ENCODE assay signal across 9 mouse cellular contexts in the genomic region with DNA sequence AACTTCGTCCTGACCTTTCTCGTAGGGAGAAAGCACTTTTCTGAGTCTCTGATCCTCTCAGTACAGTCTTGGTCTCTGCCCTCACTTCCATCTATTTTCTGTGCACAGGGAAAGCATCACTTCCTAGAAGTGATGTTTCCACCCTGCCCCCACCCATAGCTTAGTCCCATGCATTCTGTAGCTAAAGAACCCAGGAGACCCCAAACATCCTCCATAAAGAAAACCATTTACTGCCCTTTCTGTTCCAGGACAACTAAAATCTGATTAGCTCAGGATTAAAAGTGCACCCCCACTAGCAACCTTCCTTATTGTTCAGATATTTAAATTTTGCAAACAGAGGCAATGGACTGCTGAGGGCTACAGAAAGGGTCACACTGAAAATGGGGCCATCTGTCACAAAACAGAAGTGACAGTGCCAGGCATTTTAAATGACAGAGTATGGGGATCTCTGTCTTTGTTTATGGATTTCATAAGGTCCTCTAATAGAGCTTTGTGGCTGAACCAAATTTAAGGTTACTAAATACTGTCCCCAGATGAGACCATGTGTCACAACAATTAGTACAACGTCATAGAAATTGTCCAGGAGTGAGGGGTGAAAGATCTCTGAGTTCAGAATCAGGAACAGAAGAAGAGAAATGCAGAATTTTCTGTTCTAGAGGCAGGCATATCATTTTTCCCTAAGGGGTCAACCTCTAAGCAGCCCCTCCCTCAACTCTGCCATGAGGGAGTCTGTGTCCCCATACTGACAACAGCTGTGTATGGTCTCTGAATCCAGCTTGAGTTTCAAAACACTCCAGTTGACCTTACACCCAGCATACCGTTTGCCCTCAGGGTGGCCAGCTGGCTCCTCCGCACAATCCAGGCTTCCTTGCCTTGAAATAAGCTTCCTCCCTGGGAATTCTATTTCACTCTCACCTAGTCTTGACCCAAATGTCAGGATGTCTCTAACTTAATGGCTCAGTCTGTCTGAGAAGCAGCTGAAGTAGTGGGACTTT.
DNase-seq lines count a peak whose midpoint lies in the region; ATAC-seq and TF ChIP-seq lines count a peak whose summit lies in the region.
"Had no signal": no experiment of that assay in that cellular context is flagged by ENCODE, and none has a peak within 500 bp of the region (broad histone marks: within the 10 kb centered on the region; RNA-seq: fewer than 3 reads in every experiment).

No protein-coding gene starts in this region.

- 45% methylated on average over 5 of the region's 5 CpGs for WGBS in kidney, postnatal 0 days

- H3K27me3 ChIP-seq in kidney, postnatal 0 days (ENCODE audit: insufficient read depth, low read length): no peaks in the 10 kb centered on the region
- H3K27me3 ChIP-seq in myocyte (ENCODE audit: control insufficient read depth, insufficient read depth, insufficient read length): no peaks in the 10 kb centered on the region

- ATAC-seq in kidney, postnatal 0 days (replicated peaks; ENCODE audit: low FRiP score, low read depth): peak; percentile 80

- intact Hi-C loops in left cerebral cortex, postnatal 25 days (cut with DNase I): no loop called here
- intact Hi-C loops in heart, postnatal 10 days (cut with DNase I): no loop called here

- no peaks in the 10 kb centered on the region for H3K4me1 ChIP-seq in kidney, postnatal 0 days (replicated peaks; ENCODE audit: insufficient read depth, low read length)

- no peak overlapping the region for H3K27ac ChIP-seq in kidney, postnatal 0 days

- no peak for TF ChIP-seq CTCF in kidney, postnatal 0 days (IDR thresholded peaks at IDR 0.05; ENCODE audit: low read depth)

- no peaks in the 10 kb centered on the region for H3K36me3 ChIP-seq in kidney, postnatal 0 days (ENCODE audit: insufficient read depth, low read length)
- H3K36me3 ChIP-seq in myocyte (ENCODE audit: control insufficient read depth, insufficient read depth): no peaks in the 10 kb centered on the region

- H3K9me3 ChIP-seq in kidney, postnatal 0 days (replicated peaks; ENCODE audit: low read length): no peaks in the 10 kb centered on the region

- DNase-seq in adrenal gland, postnatal 14 days: peak; percentile 38
- no peak for DNase-seq in adrenal gland, postnatal 36 days
- DNase-seq in kidney, postnatal 0 days (ENCODE audit: low spot score): peak; percentile 67
- DNase-seq in kidney, adult 18-20 months: no peak
- DNase-seq in forelimb bud, embryonic 11.5 days (ENCODE audit: low read depth, low spot score): peak; percentile 47
- no peak for DNase-seq in left cerebral cortex, postnatal 25 days (ENCODE audit: low spot score in 2 of 2)
- no peak for DNase-seq in heart, postnatal 10 days
- DNase-seq: layer of hippocampus, postnatal 36 days had no signal

- no peak overlapping the region for H3K4me3 ChIP-seq in kidney, postnatal 0 days (replicated peaks; ENCODE audit: low read depth, low read length)
- no peak overlapping the region for H3K4me3 ChIP-seq in myocyte

- no peaks in the 10 kb centered on the region for H3K79me2 ChIP-seq in myocyte (ENCODE audit: control insufficient read depth, insufficient read depth)

- H3K4me2 ChIP-seq in kidney, postnatal 0 days (ENCODE audit: low read length): no peak overlapping the region
- no peak overlapping the region for H3K4me2 ChIP-seq in myocyte (ENCODE audit: low read depth)

- no peak overlapping the region for H3ac ChIP-seq in myocyte (ENCODE audit: control insufficient read depth, insufficient read length)

- H3K9ac ChIP-seq in kidney, postnatal 0 days (ENCODE audit: low read depth, low read length): no peak overlapping the region

- TF ChIP-seq POLR2A in myocyte (IDR thresholded peaks at IDR 0.05; ENCODE audit: insufficient read length, low read depth): no peak

TF ChIP-seq in myocyte, 11 proteins besides CTCF, POLR2A, EP300 and RAD21:
- peak in 2 of 3 experiments; percentile 28 to 76 for TF ChIP-seq MYOG (IDR thresholded peaks at IDR 0.05; ENCODE audit: control insufficient read depth in 1 of 3, insufficient read depth in 1 of 3, insufficient read length in 2 of 3, low read depth in 2 of 3)
- TF ChIP-seq TCF3 (IDR thresholded peaks at IDR 0.05; ENCODE audit: insufficient read length, low read depth): no peak
- no peak for TF ChIP-seq USF1 (IDR thresholded peaks at IDR 0.05; ENCODE audit: low read depth)
- no peak for TF ChIP-seq POLR2AphosphoS2 (IDR thresholded peaks at IDR 0.05; ENCODE audit: insufficient read length, low read depth)
- TF ChIP-seq MAX (IDR thresholded peaks at IDR 0.05; ENCODE audit: low read depth): no peak
- TF ChIP-seq MYOD1 (IDR thresholded peaks at IDR 0.05; ENCODE audit: control insufficient read depth in 1 of 3, insufficient read length in 2 of 3, low read depth in 2 of 3): peak in 2 of 3 experiments; percentile 59 to 74
- TF ChIP-seq CEBPB (IDR thresholded peaks at IDR 0.05; ENCODE audit: insufficient read depth, poor library complexity, severe bottlenecking): no peak
- TF ChIP-seq E2F4 (IDR thresholded peaks at IDR 0.05; ENCODE audit: insufficient read depth): no peak

Comparison
In these comparisons a context has a peak if more than half of its experiments do, and no peak if none do; other contexts are left out.
1. DNase-seq: peak in adrenal gland, postnatal 14 days (single experiment), kidney, postnatal 0 days (single experiment) and forelimb bud, embryonic 11.5 days (single experiment); none in adrenal gland, postnatal 36 days (0 of 2), kidney, adult 18-20 months (single experiment), left cerebral cortex, postnatal 25 days (0 of 2) and heart, postnatal 10 days (0 of 2).